Mouse (Mus musculus) ES-E14 (cell line): ENCODE measurements at regions not wholly inside any gene's neighbourhood (a gene's known extent, or its start where the extent isn't known, plus 50 kb on each side); places are given as distances from the start of the nearest gene placed in this dataset.

Experiments
- CHD2 ChIP-seq: IDR thresholded peaks from 2 replicates; pipeline ENCODE4 v1.6.1; 2014; ENCODE audit warnings: mild to moderate bottlenecking, low read depth, low read length, inconsistent platforms
- HCFC1 ChIP-seq: IDR thresholded peaks from 2 replicates; pipeline ENCODE4 v1.6.1; 2012; ENCODE audit warnings: low read length, inconsistent platforms, borderline replicate concordance; ENCODE audit not compliant: insufficient read depth
- ZC3H11A ChIP-seq: IDR thresholded peaks from 2 replicates; pipeline ENCODE4 v1.6.1; 2012; ENCODE audit warnings: low read depth, mild to moderate bottlenecking, inconsistent platforms, low read length, borderline replicate concordance
- ZNF384 ChIP-seq: IDR thresholded peaks from 2 replicates; pipeline ENCODE4 v1.6.1; 2012; ENCODE audit warnings: low read depth, low read length, inconsistent platforms

DNA sequence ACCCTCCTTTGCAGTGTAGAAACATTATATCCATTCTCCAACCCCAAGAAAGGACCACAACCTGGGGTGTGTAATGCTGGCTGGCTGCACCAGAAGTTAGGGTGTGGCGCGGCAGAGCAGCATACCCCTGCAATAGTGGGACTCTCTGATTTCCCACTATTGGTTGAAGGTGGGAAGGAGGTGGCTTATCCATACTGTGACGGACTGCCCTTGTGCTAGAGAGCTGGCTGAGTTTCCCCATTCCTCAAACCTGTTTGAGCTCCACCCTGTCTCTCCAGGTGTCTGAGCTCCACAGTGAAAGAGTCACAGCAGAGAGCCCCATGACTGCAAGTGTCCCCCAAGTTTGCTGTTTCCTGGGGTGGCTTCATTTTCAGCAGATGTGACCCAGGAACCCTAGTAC lies 79.6 kb downstream of the Sik1 start:
- TF ChIP-seq CHD2 (no peak), ZC3H11A (no peak), ZNF384 (no peak), HCFC1 (no peak)
